Mouse (Mus musculus) MEL (cell line): ENCODE measurements at regions not wholly inside any gene's neighbourhood (a gene's known extent, or its start where the extent isn't known, plus 50 kb on each side); places are given as distances from the start of the nearest gene placed in this dataset.

Experiments
- DNase-seq: peaks from one replicate; pipeline ENCODE4 v3.0.0; 2011; ENCODE audit warnings: low read depth, low spot score
- H3K27ac ChIP-seq: 2 replicates; pipeline ENCODE4 v1.5.1; 2012; ENCODE audit warnings: low read depth, mild to moderate bottlenecking, control low read depth, low read length, moderate library complexity; ENCODE audit not compliant: control insufficient read depth
- H3K27me3 ChIP-seq, 2 experiments: fragments of 150-350 bp in 1 of 2; sonication (generic) in 1 of 2; 2 replicates each; pipeline ENCODE4 v1.6.1; 2012; ENCODE audit warnings: low read length in 2 of 2, mild to moderate bottlenecking in 2 of 2, improper control_type of control experiment in 1 of 2, moderate library complexity in 1 of 2; ENCODE audit not compliant: insufficient read depth in 2 of 2, control insufficient read depth in 1 of 2
- H3K36me3 ChIP-seq, 2 experiments: 2 replicates each; pipeline ENCODE4 v1.6.1; 2012 to 2014; ENCODE audit warnings: low read length in 2 of 2, improper control_type of control experiment in 1 of 2, inconsistent platforms in 1 of 2, mild to moderate bottlenecking in 1 of 2; ENCODE audit not compliant: insufficient read depth in 2 of 2, control insufficient read depth in 1 of 2
- H3K4me1 ChIP-seq, 2 experiments: fragments of 150-350 bp in 1 of 2; sonication (generic) in 1 of 2; 2 replicates each; pipeline ENCODE4 v1.6.1; 2012; ENCODE audit warnings: low read length in 2 of 2, improper control_type of control experiment in 1 of 2, mild to moderate bottlenecking in 1 of 2; ENCODE audit not compliant: insufficient read depth in 2 of 2, control insufficient read depth in 1 of 2
- H3K4me3 ChIP-seq, 2 experiments: fragments of 150-350 bp in 1 of 2; sonication (generic) in 1 of 2; 2 replicates each; pipeline ENCODE4 v1.5.1; 2012; ENCODE audit warnings: low read depth in 2 of 2, low read length in 2 of 2, mild to moderate bottlenecking in 2 of 2, moderate library complexity in 2 of 2, control low read depth in 1 of 2, improper control_type of control experiment in 1 of 2; ENCODE audit not compliant: control insufficient read depth in 1 of 2, insufficient read depth in 1 of 2
- H3K79me2 ChIP-seq: 2 replicates; pipeline ENCODE4 v1.6.1; 2012; ENCODE audit warnings: mild to moderate bottlenecking, low read length, moderate library complexity; ENCODE audit not compliant: control insufficient read depth, poor library complexity, insufficient read depth
- H3K9ac ChIP-seq: 2 replicates; pipeline ENCODE4 v1.6.1; 2012; ENCODE audit warnings: low read depth, mild to moderate bottlenecking, control low read depth, low read length, moderate library complexity; ENCODE audit not compliant: control insufficient read depth, poor library complexity, severe bottlenecking
- H3K9me3 ChIP-seq: fragments of 150-350 bp; sonication (generic); replicated peaks from 2 replicates; pipeline ENCODE4 v1.6.1; 2012; ENCODE audit warnings: mild to moderate bottlenecking, low read length, improper control_type of control experiment, moderate library complexity; ENCODE audit not compliant: insufficient read depth
- BHLHE40 ChIP-seq: IDR thresholded peaks from 2 replicates; pipeline ENCODE4 v1.6.1; 2012; ENCODE audit warnings: low read depth, mild to moderate bottlenecking, inconsistent platforms, low read length, improper control_type of control experiment, borderline replicate concordance
- CTCF ChIP-seq, 3 experiments: IDR thresholded peaks in 2 of 3; conservative IDR thresholded peaks in 1 of 3; 2 replicates each; pipeline ENCODE4 v1.5.1; 2011 to 2012; ENCODE audit warnings: low read length in 3 of 3, low read depth in 2 of 3, mild to moderate bottlenecking in 2 of 3, improper control_type of control experiment in 1 of 3, inconsistent platforms in 1 of 3, mixed read lengths in 1 of 3, moderate library complexity in 1 of 3; ENCODE audit not compliant: control insufficient read depth in 1 of 3, insufficient read depth in 1 of 3, poor library complexity in 1 of 3, severe bottlenecking in 1 of 3
- E2F4 ChIP-seq: IDR thresholded peaks from 2 replicates; pipeline ENCODE4 v1.6.1; 2011; ENCODE audit warnings: low read depth, low read length, improper control_type of control experiment, borderline replicate concordance
- EP300 ChIP-seq, 2 experiments: IDR thresholded peaks; 2 replicates each; pipeline ENCODE4 v1.6.1; 2011; ENCODE audit warnings: improper control_type of control experiment in 2 of 2, low read length in 2 of 2, low read depth in 1 of 2, mild to moderate bottlenecking in 1 of 2
- GABPA ChIP-seq: IDR thresholded peaks from 2 replicates; pipeline ENCODE4 v1.6.1; 2012; ENCODE audit warnings: low read depth, mild to moderate bottlenecking, inconsistent platforms, low read length, improper control_type of control experiment, moderate library complexity
- GATA1 ChIP-seq: IDR thresholded peaks from 2 replicates; pipeline ENCODE4 v1.6.1; 2011; ENCODE audit warnings: low read depth, low read length, improper control_type of control experiment
- MAFK ChIP-seq: IDR thresholded peaks from 2 replicates; pipeline ENCODE4 v1.6.1; 2011; ENCODE audit warnings: low read depth, mild to moderate bottlenecking, low read length, improper control_type of control experiment, borderline replicate concordance
- MAZ ChIP-seq: IDR thresholded peaks from 2 replicates; pipeline ENCODE4 v1.6.1; 2012; ENCODE audit warnings: low read depth, mild to moderate bottlenecking, inconsistent platforms, low read length, improper control_type of control experiment
- MXI1 ChIP-seq: IDR thresholded peaks from 2 replicates; pipeline ENCODE4 v1.6.1; 2011; ENCODE audit warnings: mild to moderate bottlenecking, low read depth, low read length, improper control_type of control experiment
- MYB ChIP-seq: IDR thresholded peaks from 2 replicates; pipeline ENCODE4 v1.6.1; 2011; ENCODE audit warnings: mild to moderate bottlenecking, low read depth, low read length, improper control_type of control experiment
- NELFE ChIP-seq: IDR thresholded peaks from 2 replicates; pipeline ENCODE4 v1.6.1; 2011; ENCODE audit warnings: low read depth, low read length, improper control_type of control experiment
- POLR2A ChIP-seq, 2 experiments: IDR thresholded peaks; 2 replicates each; pipeline ENCODE4 v1.6.1; 2011 to 2012; ENCODE audit warnings: low read length in 2 of 2, mild to moderate bottlenecking in 2 of 2, control low read depth in 1 of 2, improper control_type of control experiment in 1 of 2, low read depth in 1 of 2, moderate library complexity in 1 of 2; ENCODE audit not compliant: control insufficient read depth in 1 of 2, insufficient read depth in 1 of 2, poor library complexity in 1 of 2
- POLR2AphosphoS5 ChIP-seq: IDR thresholded peaks from 2 replicates; pipeline ENCODE4 v1.6.1; 2012; ENCODE audit warnings: low read depth, borderline replicate concordance, mild to moderate bottlenecking, inconsistent platforms, low read length, moderate library complexity, mixed read lengths
- RAD21 ChIP-seq: IDR thresholded peaks from 2 replicates; pipeline ENCODE4 v1.6.1; 2011; ENCODE audit warnings: mild to moderate bottlenecking, low read depth, low read length, improper control_type of control experiment
- RCOR1 ChIP-seq: IDR thresholded peaks from 2 replicates; pipeline ENCODE4 v1.6.1; 2012; ENCODE audit warnings: low read depth, mild to moderate bottlenecking, inconsistent platforms, low read length, improper control_type of control experiment
- SIN3A ChIP-seq: IDR thresholded peaks from 2 replicates; pipeline ENCODE4 v1.6.1; 2012; ENCODE audit warnings: low read length, improper control_type of control experiment, inconsistent platforms
- SMC3 ChIP-seq: IDR thresholded peaks from 2 replicates; pipeline ENCODE4 v1.6.1; 2011; ENCODE audit warnings: low read depth, low read length, improper control_type of control experiment
- TBP ChIP-seq: IDR thresholded peaks from 2 replicates; pipeline ENCODE4 v1.8.0; 2011; ENCODE audit warnings: low read depth, low read length, improper control_type of control experiment
- TCF12 ChIP-seq: IDR thresholded peaks from 2 replicates; pipeline ENCODE4 v1.6.1; 2014; ENCODE audit warnings: low read depth, mild to moderate bottlenecking, inconsistent platforms, low read length, improper control_type of control experiment, moderate library complexity
- UBTF ChIP-seq: IDR thresholded peaks from 2 replicates; pipeline ENCODE4 v1.6.1; 2012; ENCODE audit warnings: low read depth, mild to moderate bottlenecking, inconsistent platforms, low read length, improper control_type of control experiment, moderate library complexity, borderline replicate concordance; ENCODE audit not compliant: insufficient read depth
- USF1 ChIP-seq: IDR thresholded peaks from 2 replicates; pipeline ENCODE4 v1.6.1; 2014; ENCODE audit warnings: low read depth, mild to moderate bottlenecking, inconsistent platforms, low read length, improper control_type of control experiment, moderate library complexity
- ZNF384 ChIP-seq: IDR thresholded peaks from 2 replicates; pipeline ENCODE4 v1.6.1; 2012; ENCODE audit warnings: low read depth, mild to moderate bottlenecking, inconsistent platforms, low read length, improper control_type of control experiment

DNA sequence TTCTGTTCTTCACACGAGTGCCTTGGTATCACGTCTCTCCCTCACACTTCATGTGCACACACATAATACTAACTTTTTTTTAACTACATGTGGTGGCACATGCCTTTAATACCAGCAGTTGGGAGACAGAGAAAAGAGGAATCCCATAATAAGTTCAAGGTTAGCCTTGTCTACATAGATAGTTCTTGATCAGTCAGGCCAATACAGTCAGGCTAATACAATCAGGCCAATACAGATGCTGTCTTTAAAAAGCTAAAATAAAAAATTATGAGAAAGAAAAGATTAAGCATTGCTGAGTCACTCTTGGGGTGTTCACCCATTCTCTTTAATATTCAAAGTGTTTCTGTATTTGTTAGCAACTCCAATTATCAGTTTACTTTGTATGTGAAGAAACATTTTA is 61.3 kb upstream of the Podxl start (continued):
- TF ChIP-seq RCOR1 = no peak
- TF ChIP-seq TCF12 = peak; percentile 49; the same call in 1 of the 2 replicates
- TF ChIP-seq RAD21 = no peak
- no peak for TF ChIP-seq MXI1
- TF ChIP-seq CTCF (IDR thresholded peaks at IDR 0.05 in 2 of 3, conservative IDR thresholded peaks at IDR 0.05 in 1 of 3; ENCODE audit: control insufficient read depth in 1 of 3, insufficient read depth in 1 of 3, low read depth in 2 of 3, low read length in 3 of 3, poor library complexity in 1 of 3, severe bottlenecking in 1 of 3) = no peak
- TF ChIP-seq MYB = no peak
- TF ChIP-seq POLR2A (IDR thresholded peaks at IDR 0.05; ENCODE audit: control insufficient read depth in 1 of 2, insufficient read depth in 1 of 2, low read depth in 1 of 2, low read length in 2 of 2, poor library complexity in 1 of 2) = no peak
- no peak for TF ChIP-seq USF1
- no peak for TF ChIP-seq TBP
- TF ChIP-seq GABPA = peak; percentile 20; the same call in 1 of the 2 replicates
- TF ChIP-seq NELFE = no peak
- no peak for TF ChIP-seq ZNF384
- TF ChIP-seq UBTF = no peak
- TF ChIP-seq MAZ = no peak
- no peak for TF ChIP-seq GATA1
- TF ChIP-seq BHLHE40 = no peak
- TF ChIP-seq E2F4 = no peak
- TF ChIP-seq POLR2AphosphoS5 = no peak
- TF ChIP-seq MAFK = no peak
- peak; percentile 67 to 69 for TF ChIP-seq EP300 (IDR thresholded peaks at IDR 0.05; ENCODE audit: low read depth in 1 of 2, low read length in 2 of 2)
- TF ChIP-seq SMC3 = no peak
- TF ChIP-seq, all 39 proteins: peak for 8

DNA sequence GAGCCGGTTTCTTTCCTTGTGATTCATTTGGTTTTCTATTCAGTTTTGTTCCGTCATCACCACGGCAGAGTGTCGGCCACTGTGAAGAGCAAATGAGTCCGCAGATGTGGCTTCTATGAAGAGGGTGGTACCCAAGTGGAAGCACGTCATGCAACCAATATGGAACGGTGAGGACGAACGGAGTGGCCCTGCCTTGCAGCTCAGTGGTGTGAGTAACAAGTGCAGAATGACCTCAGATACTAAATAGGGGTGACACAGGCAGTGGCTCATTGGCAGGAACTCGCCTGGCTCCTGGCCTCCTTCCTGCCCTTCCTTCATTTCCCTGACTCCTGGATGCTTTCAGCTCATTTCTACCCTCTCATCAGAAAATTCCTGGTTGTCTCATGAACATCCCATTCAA is 60.6 kb upstream of the Podxl start:
- Histone ChIP-seq H3K9me3 (no peaks in the 10 kb centered on the region), H3K4me1 (peaks cover 17 to 20% of the 10 kb centered on the region in 2 experiments), H3K27ac (no peak overlapping the region), H3K4me3 (no peak overlapping the region), H3K9ac (no peak overlapping the region), H3K36me3 (peaks cover 0 to 27% of the 10 kb centered on the region in 2 experiments; a peak in 2 of 4 replicates), H3K79me2 (no peaks in the 10 kb centered on the region), H3K27me3 (no peaks in the 10 kb centered on the region)
- no peak for TF ChIP-seq SIN3A
- DNase-seq = no peak
